Mouse (Mus musculus) fat pad, adult 2 months (tissue): ENCODE data around the gene Gm6904.
"Not testable (repeated sequence)": the region's sequence is repeated elsewhere in the genome, so short reads cannot be mapped to it uniquely, and the experiment has no call there.

Experiments used
- DNase-seq: peaks from one replicate; pipeline ENCODE4 v3.0.0-alpha.2; 2011; ENCODE audit warnings: low read depth, low spot score; ENCODE audit errors: extremely low read depth

Gene Gm6904

GRCm38 (mm10) chr14:59260056-59260455, at the start of gene Gm6904:
TSS of gene Gm6904 (minus strand) at chr14:59260216.
- no peak for DNase-seq

DNA sequence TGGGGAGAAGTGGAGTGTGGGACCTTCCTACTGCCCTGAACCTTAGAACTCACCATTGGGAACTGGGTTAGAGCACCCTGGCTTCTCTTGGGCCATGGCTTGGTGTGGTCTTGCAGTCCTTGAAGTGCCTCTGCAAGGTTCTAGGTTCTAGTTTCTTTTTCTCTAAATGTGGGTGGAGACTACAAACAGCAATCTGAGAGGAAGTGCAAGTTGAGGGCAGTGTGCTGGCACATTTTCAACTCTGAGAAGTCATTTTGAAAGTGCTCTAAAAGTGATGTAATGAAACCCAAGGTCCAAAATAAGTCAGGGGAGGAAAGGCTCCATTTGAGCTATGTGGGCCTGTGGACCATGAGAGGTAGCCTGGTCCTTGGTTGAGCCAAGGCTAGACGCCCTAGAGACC, 37.4 kb upstream of the Gm6904 start, which contains the start of gene Phf11a:
Gene Phf11a, minus strand, starts transcription at position 132 of the 400 bp plus-strand sequence.
- not testable (repeated sequence) for DNase-seq

GRCm38 (mm10) chr14:59291769-59292168, 31.8 kb upstream of the Gm6904 start:
- not testable (repeated sequence) for DNase-seq

DNA sequence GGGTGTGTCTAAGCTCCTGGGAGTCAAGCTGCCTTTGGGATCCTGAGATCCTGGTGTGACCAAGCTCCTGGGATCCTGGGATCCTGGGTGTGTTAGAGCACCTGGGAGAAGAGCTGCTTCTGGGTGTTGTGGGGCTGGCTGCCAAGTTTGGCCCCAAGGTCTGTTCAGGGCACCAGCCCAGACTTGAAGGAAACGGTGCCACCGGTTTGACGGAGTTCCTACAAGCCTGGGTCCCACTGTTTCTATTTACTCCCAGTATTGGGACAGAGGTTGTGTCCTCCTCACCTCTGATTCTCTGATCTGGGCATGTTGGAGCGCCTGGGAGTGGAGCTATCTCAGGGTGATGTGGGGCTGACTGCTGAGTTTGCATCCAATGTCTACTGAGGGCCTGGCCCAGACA, 14.9 kb upstream of the Gm6904 start:
- not testable (repeated sequence) for DNase-seq

- not testable (repeated sequence) for DNase-seq
These were observed 4.2 kb downstream of the Gm6904 start for GRCm38 (mm10) chr14:59255861-59256260.

DNA sequence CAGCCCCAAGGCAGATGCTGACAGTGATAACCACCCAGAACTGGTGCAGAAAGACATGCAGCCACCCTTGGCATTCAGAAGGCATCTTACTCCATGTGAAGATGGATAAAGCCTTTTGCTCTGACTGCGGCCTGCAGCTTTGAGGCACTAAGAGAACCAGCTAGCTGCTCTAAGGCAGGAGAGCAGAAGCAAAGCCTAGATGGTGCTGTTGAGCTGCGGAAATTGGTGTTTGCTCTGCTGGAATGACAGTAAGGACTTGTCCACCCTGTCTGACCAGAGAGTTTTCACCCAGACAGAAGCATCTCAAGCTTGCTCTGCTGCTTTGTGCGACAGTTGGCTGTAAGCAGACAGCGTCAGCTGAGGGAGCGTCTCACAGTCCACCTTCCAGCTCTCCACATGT, 9.7 kb downstream of the Gm6904 start:
- not testable (repeated sequence) for DNase-seq

- DNase-seq, result no peak
These were observed 26.4 kb downstream of the Gm6904 start for GRCm38 (mm10) chr14:59233635-59234034.

- no peak for DNase-seq
These were observed 28.0 kb downstream of the Gm6904 start for GRCm38 (mm10) chr14:59232003-59232402.

- no peak for DNase-seq
These were observed 29.6 kb downstream of the Gm6904 start for GRCm38 (mm10) chr14:59230331-59230966.

- no peak for DNase-seq
These were observed 30.2 kb downstream of the Gm6904 start for GRCm38 (mm10) chr14:59229822-59230221.

GRCm38 (mm10) chr14:59226240-59226639, 33.8 kb downstream of the Gm6904 start:
- DNase-seq, result no peak

GRCm38 (mm10) chr14:59219241-59219640, 40.8 kb downstream of the Gm6904 start:
- no peak for DNase-seq

- no peak for DNase-seq
These were observed 50.2 kb downstream of the Gm6904 start for GRCm38 (mm10) chr14:59209816-59210215.

GRCm38 (mm10) chr14:59209003-59209402, 51.0 kb downstream of the Gm6904 start:
- DNase-seq, result no peak

DNA sequence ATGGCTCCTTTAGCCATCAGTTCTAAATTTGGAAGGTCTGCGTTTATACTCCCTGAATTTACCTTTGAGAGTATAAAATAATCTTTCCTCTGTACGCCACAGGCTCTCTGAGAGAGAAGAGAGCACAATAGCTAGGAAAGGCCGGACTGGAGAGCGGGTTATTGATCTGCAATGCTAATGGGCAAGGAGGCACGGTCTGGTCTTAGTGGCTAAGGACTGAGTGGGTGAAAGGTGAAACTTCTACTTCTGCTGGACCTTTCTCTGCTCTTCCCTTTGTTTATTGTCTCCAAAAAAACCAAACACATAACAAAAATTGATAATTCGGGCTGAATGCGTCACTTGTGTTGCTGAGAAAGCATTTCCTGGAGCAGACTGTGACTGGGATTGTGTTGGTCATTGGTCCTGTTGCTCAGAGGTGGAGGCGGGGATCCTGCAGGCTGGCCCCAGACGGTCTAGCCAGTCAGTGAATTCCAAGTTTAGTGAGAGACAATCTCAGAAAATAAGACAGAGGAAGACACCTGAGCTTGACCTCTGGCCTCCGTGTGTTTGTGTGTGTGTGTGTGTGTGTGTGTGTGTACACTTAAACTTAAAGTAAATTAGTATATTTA, 53.9 kb downstream of the Gm6904 start:
- DNase-seq, result no peak

GRCm38 (mm10) chr14:59205461-59205860, 54.6 kb downstream of the Gm6904 start:
- DNase-seq, result no peak

- DNase-seq, result no peak
These were observed 58.3 kb downstream of the Gm6904 start for GRCm38 (mm10) chr14:59201604-59202215.

DNA sequence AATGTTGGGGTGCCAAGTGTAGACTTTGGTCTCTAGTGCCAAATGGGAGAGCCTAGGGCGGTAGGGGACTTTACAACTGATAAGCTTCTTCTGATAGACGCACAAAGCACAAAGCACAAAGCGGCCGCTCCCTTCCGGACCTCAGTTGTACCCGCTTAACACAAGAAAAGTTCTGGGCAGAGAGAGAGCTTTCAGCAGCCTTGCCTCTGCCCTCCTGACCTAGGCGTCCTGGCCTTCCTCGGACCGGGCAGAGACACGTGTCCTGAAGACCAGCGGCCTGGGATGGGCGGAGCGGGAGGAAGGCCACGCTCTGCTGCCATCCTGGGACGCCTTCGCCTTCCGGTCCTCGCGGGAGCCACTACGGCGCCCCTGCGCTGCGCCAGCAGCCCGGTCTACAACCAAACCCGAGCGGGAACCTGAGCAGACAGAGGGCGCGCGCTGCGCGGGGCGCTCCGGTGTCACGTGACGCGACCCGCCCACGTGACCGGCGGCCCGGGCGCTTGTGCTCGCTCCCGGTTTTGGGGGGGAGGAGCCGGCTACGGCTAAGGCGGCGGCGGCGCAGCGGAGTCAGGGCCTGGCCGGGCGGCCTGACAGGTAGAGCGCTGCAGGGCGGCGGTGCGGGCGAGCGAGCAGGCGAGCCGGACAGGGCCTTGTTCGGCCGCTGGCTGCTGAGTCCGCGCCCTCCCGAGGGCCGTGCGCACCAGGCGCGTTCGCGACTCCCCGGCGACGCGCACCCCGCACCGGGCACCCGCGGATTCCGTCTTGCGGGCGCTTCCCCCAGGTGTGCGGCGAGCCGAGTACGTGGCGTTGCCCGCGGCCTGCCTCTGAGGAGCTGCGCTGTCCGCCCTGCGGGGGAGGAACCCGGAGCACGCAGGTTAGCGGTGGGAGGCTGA, 59.1 kb downstream of the Gm6904 start, which contains the start of gene Rcbtb1:
Gene Rcbtb1, plus strand, starts transcription at position 499 of the 893 bp plus-strand sequence.
- DNase-seq, result peak; percentile 25
